Mouse (Mus musculus) CH12F3 (cell line): ENCODE measurements around the gene Vps13a.
"Not testable (repeated sequence)": the region's sequence is repeated elsewhere in the genome, so short reads cannot be mapped to it uniquely, and the experiment has no call there.

Source experiments
- in situ Hi-C: fragments of 300-500 bp; cut with MboI; formaldehyde crosslinking; loops from 2 replicates; pipeline ENCODE4 v1.14.3; 2020; ENCODE audit warnings: low sequenced_read_pairs

Vps13a gene

GRCm38 (mm10) chr19:16767407-16767806, 13.3 kb downstream of the Vps13a start:
- in situ Hi-C loops, result no loop called here

- in situ Hi-C loops, result not testable (repeated sequence)
These were observed 23.3 kb downstream of the Vps13a start for GRCm38 (mm10) chr19:16757439-16757838.

- in situ Hi-C loops, result no loop called here
These were observed 24.9 kb downstream of the Vps13a start for GRCm38 (mm10) chr19:16755854-16756253.

GRCm38 (mm10) chr19:16755226-16755625, 25.5 kb downstream of the Vps13a start:
- in situ Hi-C loops, result no loop called here

- in situ Hi-C loops, result no loop called here
These were observed 27.6 kb downstream of the Vps13a start for GRCm38 (mm10) chr19:16753151-16753550.

GRCm38 (mm10) chr19:16736854-16737253, 43.9 kb downstream of the Vps13a start:
- in situ Hi-C loops, result no loop called here

- in situ Hi-C loops, result no loop called here
These were observed 52.0 kb downstream of the Vps13a start for GRCm38 (mm10) chr19:16728729-16729128.

GRCm38 (mm10) chr19:16715249-16715648, 65.5 kb downstream of the Vps13a start:
- in situ Hi-C loops, result no loop called here

GRCm38 (mm10) chr19:16701790-16702189, 78.9 kb downstream of the Vps13a start:
- in situ Hi-C loops, result no loop called here

- in situ Hi-C loops, result no loop called here
These were observed 95.8 kb downstream of the Vps13a start for GRCm38 (mm10) chr19:16684922-16685321.

- in situ Hi-C loops, result no loop called here
These were observed 96.5 kb downstream of the Vps13a start for GRCm38 (mm10) chr19:16684210-16684609.

- in situ Hi-C loops, result no loop called here
These were observed 154.9 kb downstream of the Vps13a start for GRCm38 (mm10) chr19:16625610-16626395.

- in situ Hi-C loops, result no loop called here
These were observed 155.7 kb downstream of the Vps13a start for GRCm38 (mm10) chr19:16624994-16625393.

- in situ Hi-C loops, result no loop called here
These were observed 157.6 kb downstream of the Vps13a start for GRCm38 (mm10) chr19:16623154-16623553.

- in situ Hi-C loops, result no loop called here
These were observed 173.1 kb downstream of the Vps13a start for GRCm38 (mm10) chr19:16607634-16608033.

GRCm38 (mm10) chr19:16602026-16602425, 178.7 kb downstream of the Vps13a start:
- in situ Hi-C loops, result no loop called here

- in situ Hi-C loops, result loop anchor here (10.0 to 25.0 kb wide), 2 partner anchors 235 to 537 kb away; no protein-coding TSS in a partner anchor
These were observed 181.3 kb downstream of the Vps13a start for GRCm38 (mm10) chr19:16599298-16599970.

GRCm38 (mm10) chr19:16598653-16599297, 182.0 kb downstream of the Vps13a start:
- in situ Hi-C loops, result loop anchor here (10.0 to 25.0 kb wide), 2 partner anchors 234 to 536 kb away; no protein-coding TSS in a partner anchor

GRCm38 (mm10) chr19:16597216-16597615, 183.5 kb downstream of the Vps13a start:
- in situ Hi-C loops, result loop anchor here (10.0 to 25.0 kb wide), 2 partner anchors 232 to 535 kb away; no protein-coding TSS in a partner anchor

GRCm38 (mm10) chr19:16593975-16594317, 186.8 kb downstream of the Vps13a start:
- in situ Hi-C loops, result loop anchor here (10.0 to 25.0 kb wide), 2 partner anchors 229 to 532 kb away; no protein-coding TSS in a partner anchor

GRCm38 (mm10) chr19:16593256-16593974, 187.3 kb downstream of the Vps13a start:
- in situ Hi-C loops, result loop anchor here (10.0 to 25.0 kb wide), 2 partner anchors 229 to 531 kb away; no protein-coding TSS in a partner anchor
